Mouse (Mus musculus): ENCODE results near the gene Lrrc20. TPM values are rescaled to one million over a fixed set of nuclear protein-coding genes. Genes with fewer than 3 reads are reported as not detected.

The Lrrc20 gene
- polyA plus RNA-seq, 2 experiments from 2014 or later: 5.0 to 6.2 TPM

GRCm38 (mm10) chr10:61517296-61518071 lies 41.9 kb downstream of the Lrrc20 start:
- no peak for ATAC-seq

- no peak for ATAC-seq
Measured at GRCm38 (mm10) chr10:61518320-61518719, 42.7 kb downstream of the Lrrc20 start.

- ATAC-seq: no peak
Measured at GRCm38 (mm10) chr10:61519491-61519890, 43.9 kb downstream of the Lrrc20 start.

GRCm38 (mm10) chr10:61520714-61521113 lies 45.1 kb downstream of the Lrrc20 start:
- no peak for ATAC-seq

GRCm38 (mm10) chr10:61530936-61531335 lies 55.3 kb downstream of the Lrrc20 start:
- ATAC-seq: no peak

- no peak for ATAC-seq
Measured at GRCm38 (mm10) chr10:61533285-61533684, 57.7 kb downstream of the Lrrc20 start.

GRCm38 (mm10) chr10:61534371-61535101 lies 58.9 kb downstream of the Lrrc20 start:
- ATAC-seq: peak; percentile 19

- ATAC-seq: no peak
Measured at GRCm38 (mm10) chr10:61535441-61535840, 59.8 kb downstream of the Lrrc20 start.

- ATAC-seq: peak; percentile 44
Measured at GRCm38 (mm10) chr10:61536130-61537035, 60.8 kb downstream of the Lrrc20 start.

- ATAC-seq: no peak
Measured at GRCm38 (mm10) chr10:61537036-61537380, 61.4 kb downstream of the Lrrc20 start.

- ATAC-seq: no peak
Measured at GRCm38 (mm10) chr10:61538446-61538845, 62.8 kb downstream of the Lrrc20 start.

GRCm38 (mm10) chr10:61544127-61544862 lies 68.7 kb downstream of the Lrrc20 start:
- no peak for ATAC-seq

GRCm38 (mm10) chr10:61544863-61545240 lies 69.3 kb downstream of the Lrrc20 start:
- no peak for ATAC-seq

- ATAC-seq: no peak
Measured at GRCm38 (mm10) chr10:61550106-61550505, 74.5 kb downstream of the Lrrc20 start.

- no peak for ATAC-seq
Measured at GRCm38 (mm10) chr10:61555155-61555554, 79.6 kb downstream of the Lrrc20 start.

- no peak for ATAC-seq
Measured at GRCm38 (mm10) chr10:61558631-61559030, 83.0 kb downstream of the Lrrc20 start.

- peak; percentile 89 for ATAC-seq
Measured at GRCm38 (mm10) chr10:61559544-61559943, 83.9 kb downstream of the Lrrc20 start.

- no peak for ATAC-seq
Measured at GRCm38 (mm10) chr10:61563550-61563949, 87.9 kb downstream of the Lrrc20 start.

GRCm38 (mm10) chr10:61564408-61564807 lies 88.8 kb downstream of the Lrrc20 start:
- no peak for ATAC-seq

- no peak for ATAC-seq
Measured at GRCm38 (mm10) chr10:61570181-61570580, 94.6 kb downstream of the Lrrc20 start.

- ATAC-seq: no peak
Measured at GRCm38 (mm10) chr10:61572126-61572525, 96.5 kb downstream of the Lrrc20 start.

- ATAC-seq: no peak
Measured at GRCm38 (mm10) chr10:61576120-61576767, 100.6 kb downstream of the Lrrc20 start.

Measured in activated CD4-positive, CD25-positive, alpha-beta regulatory T cell, adult 4 months (primary cell).